Mouse (Mus musculus): ENCODE data around the gene Gcm2. TPM values are rescaled to one million over a fixed set of nuclear protein-coding genes. Genes with fewer than 3 reads are reported as not detected.

Gcm2 gene
- total RNA-seq, 4 experiments from 2014 or later = not detected

DNA sequence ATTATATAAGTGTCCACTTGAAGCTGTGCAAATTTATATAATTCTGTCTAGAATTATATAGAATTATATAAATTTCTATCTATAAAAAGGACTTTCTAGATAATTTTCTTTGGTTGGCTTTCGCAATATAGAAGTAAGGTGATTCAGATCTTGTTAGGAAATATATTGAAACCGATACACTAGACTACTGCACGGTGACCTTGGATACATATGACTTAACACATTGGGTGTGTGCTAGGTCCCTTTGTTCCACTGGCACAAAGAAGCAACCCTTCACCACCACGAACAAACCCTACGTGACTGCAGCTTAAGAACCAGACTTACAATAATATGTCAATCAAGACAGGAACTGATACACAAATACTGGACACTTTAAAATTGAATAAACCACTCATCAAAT, 31.0 kb downstream of the Gcm2 start:
- no peak for DNase-seq (ENCODE audit: low spot score in 2 of 2)

DNA sequence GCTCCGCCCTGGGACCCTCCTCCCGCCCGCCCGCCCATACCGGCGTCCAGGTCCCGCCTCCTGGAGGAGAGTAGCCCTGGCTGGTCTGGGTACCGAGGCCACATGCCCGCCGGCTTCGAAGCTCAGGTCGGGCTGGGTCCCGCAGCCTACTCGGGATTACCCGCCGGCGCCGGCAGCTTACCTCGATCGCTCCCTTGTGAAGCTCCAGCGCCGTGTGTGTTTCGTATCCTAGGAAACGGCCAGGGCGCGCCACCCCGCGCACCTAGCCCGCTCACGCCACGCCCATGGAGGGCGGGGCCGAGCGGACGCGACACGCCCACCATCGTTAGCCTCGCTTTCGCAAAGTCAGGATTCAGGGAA, 31.4 kb downstream of the Gcm2 start, which contains the start of gene Mak:
Gene Mak, minus strand, starts transcription at position 286 of the 360 bp plus-strand sequence.
- DNase-seq (ENCODE audit: low spot score in 2 of 2) = peak; percentile 52 to 62

DNA sequence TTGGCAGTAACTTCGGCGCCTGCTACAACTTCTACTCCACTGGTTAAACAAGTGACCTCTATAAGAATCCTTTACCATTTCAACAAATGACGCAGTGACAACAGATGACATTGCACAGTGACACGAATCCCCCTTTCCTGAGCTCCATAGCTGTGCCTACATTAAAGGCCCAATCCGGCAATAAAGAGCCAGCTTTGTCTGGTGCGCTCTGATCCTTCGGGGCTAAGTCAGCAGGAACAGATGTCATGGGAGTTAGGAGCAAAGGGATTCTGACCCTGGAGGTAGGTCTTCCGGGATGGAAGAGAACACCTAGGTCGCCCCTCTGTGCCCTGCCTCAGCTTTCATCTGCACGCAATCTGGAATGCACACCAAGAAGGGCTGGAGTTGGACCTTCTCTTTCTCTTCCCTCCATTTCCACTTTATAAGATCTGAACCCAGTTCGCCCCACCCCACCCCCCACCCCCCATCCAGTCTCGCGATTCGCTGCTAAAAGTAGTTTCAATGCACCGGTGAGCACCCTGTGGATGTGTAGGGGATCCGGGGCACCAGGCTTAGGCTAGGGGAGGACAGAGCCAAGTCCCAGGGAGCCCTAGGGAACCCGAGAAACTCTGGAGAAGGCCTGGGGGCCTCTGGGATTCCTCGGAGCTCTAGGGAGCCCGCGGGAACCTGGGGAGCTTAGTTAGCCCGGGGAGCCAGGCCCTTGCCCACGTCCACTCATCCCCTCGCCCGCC, 32.0 kb downstream of the Gcm2 start:
- no peak for DNase-seq (ENCODE audit: low spot score in 2 of 2)

DNA sequence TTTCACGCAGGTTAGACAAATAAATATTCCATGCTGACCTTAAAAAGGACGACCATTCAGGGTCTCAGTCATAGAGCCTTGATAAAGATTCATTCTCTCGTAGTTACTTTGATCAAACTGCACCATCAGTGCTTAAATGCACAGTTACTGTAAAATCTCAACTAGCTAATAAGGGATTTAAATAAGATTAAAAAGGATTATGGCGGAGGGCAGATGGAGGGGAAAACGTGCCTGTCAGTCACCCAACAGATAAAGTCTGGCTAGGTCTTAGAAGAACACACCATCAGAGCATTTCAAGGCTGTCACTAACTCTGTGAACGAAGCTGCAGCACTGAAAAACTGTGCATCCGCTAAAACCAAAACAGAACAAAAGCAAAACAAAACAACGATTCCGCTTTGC, 32.9 kb downstream of the Gcm2 start:
- no peak for DNase-seq (ENCODE audit: low spot score in 2 of 2)

DNA sequence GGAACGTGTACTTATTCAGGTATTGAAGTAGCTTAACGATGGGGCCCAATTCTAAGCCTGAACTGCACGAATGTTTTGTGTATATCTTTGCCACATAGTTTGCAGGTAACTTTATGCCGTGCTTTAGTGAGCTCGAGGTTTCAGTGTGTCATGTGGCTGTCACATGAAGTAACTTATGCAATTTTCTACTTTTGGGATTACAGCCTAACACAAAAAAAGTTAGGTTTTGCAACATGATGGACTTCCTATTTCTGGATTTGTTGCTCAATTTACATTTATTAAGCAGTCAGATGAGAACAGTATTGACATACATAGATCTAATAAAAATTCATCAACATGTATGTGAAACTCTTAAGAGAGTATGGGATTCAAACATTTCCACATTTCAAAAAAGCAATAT, 37.0 kb downstream of the Gcm2 start:
- DNase-seq (ENCODE audit: low spot score in 2 of 2) = no peak

DNA sequence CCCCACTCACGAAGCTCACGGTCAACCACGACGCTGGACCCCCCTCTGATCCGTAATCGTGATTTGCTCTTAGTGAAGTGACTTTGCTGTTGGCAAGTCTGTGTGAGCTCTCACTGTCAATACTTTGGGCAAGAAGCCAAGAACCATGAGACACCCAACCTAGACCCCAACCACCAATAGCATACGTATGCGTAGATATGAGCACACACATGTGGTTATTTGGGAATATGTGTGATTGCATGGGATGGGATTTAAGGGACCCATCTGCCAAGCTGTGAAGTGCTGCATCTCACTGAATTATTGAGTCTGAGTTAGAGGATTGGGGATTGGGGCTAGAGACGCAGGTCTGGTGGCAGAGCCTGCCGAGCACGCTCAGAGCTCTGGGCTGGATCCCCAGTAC, 39.2 kb downstream of the Gcm2 start:
- no peak for DNase-seq (ENCODE audit: low spot score in 2 of 2)

DNA sequence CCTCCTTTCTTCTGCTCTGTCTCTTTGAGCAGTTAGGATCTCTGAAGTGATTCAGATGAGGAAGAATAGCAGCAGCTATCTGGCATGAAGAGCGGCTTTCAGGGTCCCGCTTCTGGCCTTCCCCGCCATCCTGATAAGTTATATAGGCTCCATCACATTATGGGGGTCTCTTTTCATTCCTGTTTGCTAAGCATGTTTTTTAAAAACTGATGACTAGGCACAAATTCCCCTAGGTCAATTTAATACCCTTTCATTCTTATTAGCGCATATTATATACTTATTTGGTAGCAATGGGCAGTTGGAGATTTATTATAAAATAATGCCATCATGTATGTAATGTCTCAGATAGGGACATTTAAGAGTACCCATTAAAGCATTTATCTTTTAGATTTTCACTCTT, 43.2 kb downstream of the Gcm2 start:
- DNase-seq (ENCODE audit: low spot score in 2 of 2) = no peak

DNA sequence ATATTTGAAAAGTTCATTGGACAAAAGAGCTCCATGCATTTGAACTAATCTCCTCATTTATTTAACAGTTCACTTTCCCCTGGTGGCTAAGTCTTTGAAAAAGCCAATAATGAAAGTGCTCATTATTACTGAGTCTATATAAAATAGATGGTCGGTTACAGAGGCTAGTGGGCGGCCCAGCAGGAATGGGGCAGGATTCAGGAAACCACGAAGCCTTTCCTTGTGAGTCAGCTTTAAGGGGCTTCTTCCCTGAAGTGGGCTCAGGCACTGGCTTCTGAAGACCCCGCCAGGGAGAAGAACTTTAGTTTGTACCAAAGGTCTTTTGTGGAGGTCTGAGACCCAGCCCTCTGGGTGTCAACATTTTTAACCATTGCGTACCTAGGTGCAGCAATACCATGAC, 58.9 kb downstream of the Gcm2 start:
- DNase-seq (ENCODE audit: low spot score in 2 of 2) = no peak

Other genes with a start within 250 kb of the Gcm2 start
- 10 to 100 TPM; 37.6 to 41.1 (median 40.2) TPM for gene Pak1ip1, start 110.0 kb downstream of the Gcm2 start, total RNA-seq (2022)
- gene Tmem14c, start 94.7 kb downstream of the Gcm2 start, total RNA-seq (2022) = 10 to 100 TPM; 51.1 to 58.5 (median 56.2) TPM
- gene Mak, start 31.3 kb downstream of the Gcm2 start, total RNA-seq (2022) = 1 to 10 TPM; 3.1 to 3.7 (median 3.2) TPM
- under 1 TPM in 3 of 4 experiments, not detected in 1; 0.37 to 0.49 (median 0.44) TPM for gene Sycp2l, start 3.3 kb upstream of the Gcm2 start, total RNA-seq (2022)
- gene Elovl2, start 109.4 kb upstream of the Gcm2 start, total RNA-seq (2022) = 10 to 100 TPM; 11.7 to 15.7 (median 14.4) TPM
- 100 to 1,000 TPM; 147 to 172 (median 158) TPM for gene Smim13, start 138.8 kb upstream of the Gcm2 start, total RNA-seq (2022)
- gene Gm17364, start 162.9 kb upstream of the Gcm2 start, total RNA-seq (2022) = not detected

All from left cerebral cortex, adult 8-10 months (tissue).